Mouse (Mus musculus) ES-Bruce4 (cell line): ENCODE measurements at regions not wholly inside any gene's neighbourhood (a gene's known extent, or its start where the extent isn't known, plus 50 kb on each side); places are given as distances from the start of the nearest gene placed in this dataset.
"Not testable (repeated sequence)": the region's sequence is repeated elsewhere in the genome, so short reads cannot be mapped to it uniquely, and the experiment has no call there.

Experiments
- H3K27ac ChIP-seq: 2 replicates; pipeline ENCODE4 v1.5.1; 2012; ENCODE audit warnings: low read length, inconsistent platforms; ENCODE audit not compliant: insufficient read depth
- H3K27me3 ChIP-seq: 2 replicates; pipeline ENCODE4 v1.6.1; 2012; ENCODE audit warnings: mild to moderate bottlenecking, low read length, inconsistent platforms; ENCODE audit not compliant: control insufficient read depth, poor library complexity, insufficient read depth, severe bottlenecking
- H3K36me3 ChIP-seq: 2 replicates; pipeline ENCODE4 v1.6.1; 2012; ENCODE audit warnings: inconsistent platforms, mild to moderate bottlenecking, low read length, moderate library complexity; ENCODE audit not compliant: control insufficient read depth, poor library complexity, insufficient read depth, severe bottlenecking
- H3K4me1 ChIP-seq: one replicate; pipeline ENCODE4 v1.8.1; 2011; ENCODE audit warnings: low read length; ENCODE audit not compliant: control insufficient read depth, insufficient read depth
- H3K4me3 ChIP-seq: 2 replicates; pipeline ENCODE4 v1.5.1; 2011; ENCODE audit warnings: low read depth, mild to moderate bottlenecking, low read length
- H3K9ac ChIP-seq: 2 replicates; pipeline ENCODE4 v1.6.1; 2012; ENCODE audit warnings: low read depth, mild to moderate bottlenecking, inconsistent platforms; ENCODE audit not compliant: poor library complexity, severe bottlenecking
- H3K9me3 ChIP-seq: replicated peaks from 2 replicates; pipeline ENCODE4 v1.6.1; 2012; ENCODE audit warnings: mild to moderate bottlenecking, low read length, inconsistent platforms; ENCODE audit not compliant: control insufficient read depth, poor library complexity, insufficient read depth, severe bottlenecking
- CTCF ChIP-seq: IDR thresholded peaks from one replicate; pipeline ENCODE4 v1.8.1; 2011; ENCODE audit warnings: low read depth, low read length
- EP300 ChIP-seq: IDR thresholded peaks from 2 replicates; pipeline ENCODE4 v1.6.1; 2011; ENCODE audit warnings: low read depth, low read length; ENCODE audit not compliant: insufficient read depth
- POLR2A ChIP-seq: IDR thresholded peaks from one replicate; pipeline ENCODE4 v1.8.1; 2011; ENCODE audit warnings: low read length; ENCODE audit not compliant: insufficient read depth

DNA sequence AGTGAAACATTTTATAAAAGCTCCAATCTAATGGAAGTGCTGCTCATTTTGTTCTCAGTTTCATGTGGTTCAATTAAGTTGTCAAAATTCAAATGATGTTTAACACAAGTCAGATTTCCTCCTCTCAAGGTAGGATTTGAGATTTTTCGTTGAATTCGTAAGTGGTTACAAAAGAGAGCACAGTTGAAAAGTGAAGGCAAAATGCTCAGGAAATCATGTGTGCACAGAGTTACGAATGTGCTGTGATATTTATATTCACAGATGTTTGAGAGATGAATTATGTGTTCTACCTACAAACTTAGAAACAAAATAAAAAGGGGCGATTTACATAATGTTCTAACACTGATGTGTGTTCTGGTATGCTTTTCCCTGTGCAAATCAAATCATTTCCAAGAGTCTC, 433.1 kb downstream of the Arl4a start:
- TF ChIP-seq CTCF (no peak), POLR2A (no peak), EP300 (no peak)
- Histone ChIP-seq H3K4me3 (no peak overlapping the region), H3K9ac (no peak overlapping the region), H3K36me3 (no peaks in the 10 kb centered on the region), H3K9me3 (no peaks in the 10 kb centered on the region), H3K27me3 (no peaks in the 10 kb centered on the region), H3K27ac (no peak overlapping the region), H3K4me1 (no peaks in the 10 kb centered on the region)

DNA sequence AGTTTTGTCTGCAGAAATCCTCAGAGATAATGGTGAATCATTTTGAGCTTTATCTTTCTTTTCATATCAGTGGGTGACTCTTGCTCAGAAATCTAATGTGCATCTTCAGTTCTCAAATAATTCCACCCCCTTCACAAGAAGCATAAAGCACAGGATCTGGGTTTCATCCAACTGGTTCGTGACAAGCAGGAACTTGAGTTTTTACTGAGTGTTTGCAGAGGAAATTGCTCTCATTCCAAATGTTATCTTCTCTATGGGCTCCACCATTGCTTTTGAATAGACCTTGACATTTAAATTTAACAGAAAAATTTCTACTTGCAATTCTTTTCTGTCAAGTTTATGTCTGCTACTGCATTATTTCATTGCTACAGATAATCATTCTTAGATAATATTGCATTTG, 443.1 kb downstream of the Arl4a start:
- TF ChIP-seq POLR2A (no peak), EP300 (no peak), CTCF (no peak)
- H3K9ac ChIP-seq: no peak overlapping the region

DNA sequence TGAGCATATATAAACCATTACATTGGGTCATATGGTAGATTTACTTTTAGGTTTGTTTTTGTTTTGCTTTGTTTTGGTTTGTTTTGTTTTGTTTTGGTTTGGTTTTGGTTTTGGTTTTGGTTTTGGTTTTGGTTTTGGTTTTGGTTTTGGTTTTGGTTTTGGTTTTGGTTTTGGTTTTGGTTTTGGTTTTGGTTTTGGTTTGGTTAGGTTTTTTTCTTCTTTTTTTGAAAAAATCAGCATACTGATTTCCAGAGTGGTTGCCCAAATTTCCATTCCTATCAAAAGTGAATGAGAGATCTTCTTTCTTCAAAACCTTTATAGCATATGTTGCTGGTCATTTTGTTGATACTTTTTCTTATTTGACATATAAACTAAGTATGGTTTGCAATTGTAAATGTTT, 444.0 kb downstream of the Arl4a start:
- not testable (repeated sequence) for H3K4me3 ChIP-seq, H3K27me3 ChIP-seq, H3K27ac ChIP-seq, H3K9me3 ChIP-seq, H3K36me3 ChIP-seq, H3K9ac ChIP-seq, H3K4me1 ChIP-seq

More for the DNA sequence above, 443.1 kb downstream of the Arl4a start:
- no peaks in the 10 kb centered on the region for H3K9me3 ChIP-seq
- H3K27ac ChIP-seq: no peak overlapping the region
- no peak overlapping the region for H3K4me3 ChIP-seq
- H3K27me3 ChIP-seq: no peaks in the 10 kb centered on the region
- H3K36me3 ChIP-seq: no peaks in the 10 kb centered on the region
- H3K4me1 ChIP-seq: no peaks in the 10 kb centered on the region

DNA sequence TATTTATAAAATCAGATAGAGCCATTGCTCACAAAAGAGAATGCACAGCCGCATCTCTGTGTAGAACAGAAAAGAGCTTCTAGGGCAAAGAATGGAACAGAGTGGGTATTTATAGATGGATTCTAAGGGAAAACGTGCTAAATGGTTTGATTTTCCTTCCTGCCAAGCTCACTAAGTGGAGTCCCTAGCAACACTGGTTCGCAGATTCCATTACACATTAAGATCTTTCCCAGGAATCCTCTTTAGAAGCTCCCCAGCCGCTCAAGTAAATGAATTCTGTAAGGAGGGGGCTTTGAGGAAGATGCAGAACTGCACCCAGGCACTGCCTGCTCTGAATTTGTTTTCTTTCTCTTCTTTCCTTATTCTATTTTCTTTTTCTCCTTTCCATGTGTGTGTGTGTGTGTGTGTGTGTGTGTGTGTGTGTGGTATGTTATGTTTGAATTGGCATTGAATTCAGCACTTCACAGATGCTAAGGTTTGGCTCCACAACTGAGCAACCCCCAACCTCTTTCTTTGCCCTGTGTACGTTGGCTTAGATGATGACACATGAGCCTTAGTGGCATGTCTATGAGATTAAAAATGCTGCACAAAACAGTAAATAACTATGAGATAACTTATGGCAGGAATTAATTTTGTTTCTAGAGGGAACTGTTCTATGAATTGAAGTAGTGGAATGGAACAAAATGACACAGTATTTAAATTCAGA, 450.5 kb downstream of the Arl4a start:
- H3K9me3 ChIP-seq: no peaks in the 10 kb centered on the region
- no peaks in the 10 kb centered on the region for H3K27me3 ChIP-seq
- H3K27ac ChIP-seq: no peak overlapping the region
- TF ChIP-seq POLR2A: no peak
- TF ChIP-seq EP300: no peak
- TF ChIP-seq CTCF: no peak
- no peaks in the 10 kb centered on the region for H3K36me3 ChIP-seq
- no peak overlapping the region for H3K4me3 ChIP-seq
- H3K4me1 ChIP-seq: no peaks in the 10 kb centered on the region
- H3K9ac ChIP-seq: no peak overlapping the region

DNA sequence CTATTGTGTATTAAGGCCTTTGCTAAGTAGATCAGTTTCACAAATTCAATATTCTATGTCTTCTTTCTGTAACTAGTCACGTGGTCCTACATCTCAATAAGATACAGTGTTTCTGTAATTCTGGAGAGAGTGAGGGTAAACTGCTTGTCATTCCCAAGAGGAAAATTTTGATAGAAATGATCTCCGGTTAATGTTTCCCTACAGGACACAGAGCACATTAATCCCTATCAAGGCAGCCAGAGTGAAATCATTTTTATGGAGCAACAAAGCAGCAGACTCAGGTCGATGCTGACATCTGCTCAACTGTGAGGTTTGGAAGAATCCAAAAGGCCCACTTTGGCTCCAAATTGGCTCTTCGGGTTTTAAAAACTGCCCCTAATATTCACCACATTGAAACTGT, 451.7 kb downstream of the Arl4a start:
- no peak overlapping the region for H3K27ac ChIP-seq
- no peak overlapping the region for H3K4me3 ChIP-seq
- no peak overlapping the region for H3K9ac ChIP-seq
- H3K27me3 ChIP-seq: no peaks in the 10 kb centered on the region
- H3K4me1 ChIP-seq: no peaks in the 10 kb centered on the region
- H3K36me3 ChIP-seq: no peaks in the 10 kb centered on the region
- no peaks in the 10 kb centered on the region for H3K9me3 ChIP-seq
- TF ChIP-seq POLR2A (no peak), CTCF (no peak), EP300 (no peak)

DNA sequence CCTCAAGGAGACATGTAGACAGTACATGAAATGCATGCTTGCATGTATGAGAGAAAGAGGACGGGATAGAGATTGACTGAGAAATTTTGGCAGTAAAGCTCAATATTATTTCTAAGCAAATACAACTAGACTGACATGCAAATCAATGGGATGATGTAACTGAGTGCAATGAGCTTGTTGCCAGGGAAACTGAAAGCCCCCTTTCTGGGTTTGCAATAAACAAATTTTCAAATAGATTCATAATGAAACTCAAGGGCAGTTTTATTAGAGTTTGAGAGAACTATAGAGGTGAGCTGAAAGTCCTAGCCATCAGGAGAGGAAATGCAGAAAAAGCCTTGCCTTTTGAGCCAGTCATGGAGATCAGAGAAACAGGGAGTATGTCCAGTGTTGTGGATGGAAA, 460.2 kb downstream of the Arl4a start:
- Histone ChIP-seq H3K36me3 (no peaks in the 10 kb centered on the region), H3K27ac (no peak overlapping the region), H3K4me1 (no peaks in the 10 kb centered on the region), H3K27me3 (no peaks in the 10 kb centered on the region), H3K4me3 (no peak overlapping the region), H3K9me3 (no peaks in the 10 kb centered on the region), H3K9ac (no peak overlapping the region)
- TF ChIP-seq CTCF: no peak
- TF ChIP-seq POLR2A: no peak
- no peak for TF ChIP-seq EP300
